15 mouse cellular contexts compared by ENCODE assay signal in the genomic region with DNA sequence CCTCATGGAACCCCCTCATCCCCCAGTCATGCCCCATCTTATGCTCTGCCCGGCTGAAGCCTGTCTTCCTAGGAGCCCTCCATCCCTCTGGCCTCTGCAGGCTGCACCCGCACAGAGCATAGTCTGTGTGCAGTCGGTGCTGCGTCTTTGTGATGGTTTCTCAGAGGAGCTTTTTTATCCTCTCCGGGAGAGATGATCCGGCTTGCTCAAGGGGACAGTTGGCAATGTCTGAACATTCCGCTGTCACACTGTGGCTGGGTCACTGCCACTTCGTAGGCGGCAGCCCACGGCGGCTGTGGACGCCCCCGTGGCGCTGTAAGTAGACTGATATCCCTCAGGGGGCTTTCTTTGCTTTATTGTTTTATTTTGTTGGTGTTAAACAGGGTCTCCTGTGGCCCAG.
DNase-seq lines count a peak whose midpoint lies in the region; ATAC-seq and TF ChIP-seq lines count a peak whose summit lies in the region.
"Had no signal": no experiment of that assay in that cellular context is flagged by ENCODE, and none has a peak within 500 bp of the region (broad histone marks: within the 10 kb centered on the region; RNA-seq: fewer than 3 reads in every experiment).

No protein-coding gene starts in this region.

- H3K4me3 ChIP-seq in forebrain, embryonic 10.5 days: no peak overlapping the region
- H3K4me3 ChIP-seq in forebrain, embryonic 14.5 days (ENCODE audit: low read depth, low read length): no peak overlapping the region
- H3K4me3 ChIP-seq in limb, embryonic 10.5 days: no peak overlapping the region
- H3K4me3 ChIP-seq in midbrain, postnatal 0 days (ENCODE audit: low read depth, low read length): no peak overlapping the region
- H3K4me3 ChIP-seq: heart, adult 2 months; myocyte had no signal

- peaks cover 92% of the 10 kb centered on the region for H3K27me3 ChIP-seq in forebrain, embryonic 10.5 days (ENCODE audit: poor library complexity, severe bottlenecking)
- no peaks in the 10 kb centered on the region for H3K27me3 ChIP-seq in forebrain, embryonic 14.5 days (replicated peaks; ENCODE audit: control insufficient read depth, insufficient read depth, low read length)
- H3K27me3 ChIP-seq in limb, embryonic 10.5 days (ENCODE audit: low read depth, poor library complexity, severe bottlenecking): peaks cover 71% of the 10 kb centered on the region
- no peaks in the 10 kb centered on the region for H3K27me3 ChIP-seq in midbrain, postnatal 0 days (ENCODE audit: insufficient read depth, low read length)

- intact Hi-C loops in left cerebral cortex, postnatal 25 days (cut with DNase I): loop anchor here (5.0 kb wide), 1 partner anchor 126 kb away; no protein-coding TSS in a partner anchor

- WGBS in forebrain, embryonic 10.5 days: 69% methylated on average over 14 of the region's 14 CpGs
- WGBS in forebrain, embryonic 14.5 days: 42% methylated on average over 14 of the region's 14 CpGs
- WGBS in limb, embryonic 10.5 days: 81% methylated on average over 14 of the region's 14 CpGs
- WGBS in midbrain, postnatal 0 days: 23% methylated on average over 14 of the region's 14 CpGs

- H3K4me2 ChIP-seq in forebrain, embryonic 14.5 days (ENCODE audit: low read length): no peak overlapping the region
- H3K4me2 ChIP-seq in midbrain, postnatal 0 days (ENCODE audit: low read depth, low read length, poor library complexity, severe bottlenecking): no peak overlapping the region

- H3K27ac ChIP-seq in forebrain, embryonic 10.5 days: peak overlapping the region; percentile 75
- peak overlapping the region; percentile 30; the same call in 1 of the 2 replicates for H3K27ac ChIP-seq in forebrain, embryonic 14.5 days (ENCODE audit: low read depth, low read length)
- H3K27ac ChIP-seq in limb, embryonic 10.5 days: 0 out of 2 replicates have a peak overlapping the region, but pooled peaks have one; percentile 32
- H3K27ac ChIP-seq in midbrain, postnatal 0 days (ENCODE audit: low read depth, low read length): no peak overlapping the region
- H3K27ac ChIP-seq: heart, adult 2 months had no signal

- H3K4me1 ChIP-seq in forebrain, embryonic 10.5 days: peaks cover 100% of the 10 kb centered on the region
- peaks cover 76% of the 10 kb centered on the region for H3K4me1 ChIP-seq in forebrain, embryonic 14.5 days (ENCODE audit: control insufficient read depth, insufficient read depth, low read length)
- peaks cover 100% of the 10 kb centered on the region for H3K4me1 ChIP-seq in limb, embryonic 10.5 days
- peaks cover 26% of the 10 kb centered on the region for H3K4me1 ChIP-seq in midbrain, postnatal 0 days (ENCODE audit: insufficient read depth, low read length)

- no peak for ATAC-seq in forebrain, embryonic 14.5 days
- no peak for ATAC-seq in midbrain, postnatal 0 days (ENCODE audit: low FRiP score)
- ATAC-seq: activated CD4-positive, CD25-positive, alpha-beta regulatory T cell, adult 4 months; CD4-positive, CD25-positive, alpha-beta regulatory T cell, adult 4 months; intestine, postnatal 0 days had no signal

- DNase-seq in forebrain, embryonic 10.5 days (ENCODE audit: extremely low spot score, low spot score): no peak
- no peak for DNase-seq in forebrain, embryonic 14.5 days (ENCODE audit: low spot score)
- no peak for DNase-seq in limb, embryonic 10.5 days (ENCODE audit: low spot score)
- DNase-seq in midbrain, postnatal 0 days (ENCODE audit: low spot score): peak; percentile 48
- no peak for DNase-seq in left cerebral cortex, postnatal 25 days (ENCODE audit: low spot score in 2 of 2)
- no peak for DNase-seq in natural killer cell, adult 2 months (ENCODE audit: low spot score in 2 of 2)
- no peak for DNase-seq in kidney, adult 8-10 months
- DNase-seq: heart, adult 2 months; kidney, postnatal 4 days; lung, adult 18-20 months; thymus, adult 18-20 months had no signal

- peak overlapping the region; percentile 29; the same call in 1 of the 2 replicates for H3K9ac ChIP-seq in forebrain, embryonic 14.5 days (ENCODE audit: low read length)
- H3K9ac ChIP-seq in midbrain, postnatal 0 days (replicated peaks; ENCODE audit: low read length, poor library complexity, severe bottlenecking): no peak overlapping the region; the same call in 1 of the 2 replicates

- TF ChIP-seq CTCF in midbrain, postnatal 0 days (IDR thresholded peaks at IDR 0.05): no peak

- no peaks in the 10 kb centered on the region for H3K9me3 ChIP-seq in forebrain, embryonic 10.5 days
- no peaks in the 10 kb centered on the region for H3K9me3 ChIP-seq in forebrain, embryonic 14.5 days (replicated peaks; ENCODE audit: control insufficient read depth, low read length)
- H3K9me3 ChIP-seq in limb, embryonic 10.5 days (replicated peaks): no peaks in the 10 kb centered on the region
- H3K9me3 ChIP-seq in midbrain, postnatal 0 days (ENCODE audit: low read length): no peaks in the 10 kb centered on the region

- H3K36me3 ChIP-seq in forebrain, embryonic 10.5 days (replicated peaks): no peaks in the 10 kb centered on the region
- H3K36me3 ChIP-seq in forebrain, embryonic 14.5 days (ENCODE audit: control insufficient read depth, insufficient read depth, low read length): no peaks in the 10 kb centered on the region
- H3K36me3 ChIP-seq in limb, embryonic 10.5 days: no peaks in the 10 kb centered on the region
- no peaks in the 10 kb centered on the region for H3K36me3 ChIP-seq in midbrain, postnatal 0 days (ENCODE audit: insufficient read depth, low read length)
